In the genomic region with DNA sequence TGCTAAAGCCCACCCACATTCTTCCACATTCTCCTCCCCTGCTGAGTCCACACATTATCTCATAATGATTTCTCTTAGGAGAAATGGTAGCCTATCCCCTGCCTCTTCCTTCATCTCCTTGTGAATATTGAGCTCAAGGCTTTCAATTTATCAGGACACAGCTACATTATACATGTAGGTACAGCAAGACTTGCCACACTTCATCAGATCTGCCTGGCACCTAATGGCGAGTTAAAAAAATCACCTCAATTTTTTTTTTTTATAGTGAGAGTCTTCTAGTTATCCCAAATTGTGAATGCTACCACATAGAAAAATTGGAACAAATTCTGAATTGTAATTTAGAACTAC, we compare ENCODE assay signal across 20 mouse cellular contexts. TPM values are rescaled to one million over a fixed set of nuclear protein-coding genes. Genes with fewer than 3 reads are reported as not detected.
DNase-seq lines count a peak whose midpoint lies in the region; ATAC-seq and TF ChIP-seq lines count a peak whose summit lies in the region.
"Had no signal": no experiment of that assay in that cellular context is flagged by ENCODE, and none has a peak within 500 bp of the region (broad histone marks: within the 10 kb centered on the region; RNA-seq: fewer than 3 reads in every experiment).

No protein-coding gene starts in this region.

- H3K4me2 ChIP-seq in kidney, postnatal 0 days (ENCODE audit: low read length) = peak overlapping the region; percentile 27; the same call in 1 of the 2 replicates
- H3K4me2 ChIP-seq in forebrain, embryonic 15.5 days (replicated peaks) = 0 out of 2 replicates have a peak overlapping the region, but pooled peaks have one; percentile 11
- 0 out of 2 replicates have a peak overlapping the region, but pooled peaks have one; percentile 25 for H3K4me2 ChIP-seq in midbrain, embryonic 16.5 days (ENCODE audit: low read length)
- H3K4me2 ChIP-seq: stomach, embryonic 15.5 days had no signal

- no peak overlapping the region for H3K9ac ChIP-seq in kidney, postnatal 0 days (ENCODE audit: low read depth, low read length)
- no peak overlapping the region for H3K9ac ChIP-seq in forebrain, embryonic 15.5 days (replicated peaks)
- no peak overlapping the region for H3K9ac ChIP-seq in midbrain, embryonic 16.5 days (ENCODE audit: low read depth, low read length)
- H3K9ac ChIP-seq: heart, embryonic 13.5 days; stomach, embryonic 15.5 days had no signal

- no peak overlapping the region for H3K27ac ChIP-seq in kidney, postnatal 0 days
- H3K27ac ChIP-seq in cortical plate, adult 2 months (ENCODE audit: insufficient read depth, low read length) = peak overlapping the region; percentile 26; the same call in 1 of the 2 replicates
- peak overlapping the region; percentile 39; the same call in 1 of the 2 replicates for H3K27ac ChIP-seq in forebrain, embryonic 15.5 days (replicated peaks)
- H3K27ac ChIP-seq in midbrain, embryonic 16.5 days (ENCODE audit: low read length) = peak overlapping the region; percentile 67
- H3K27ac ChIP-seq: embryonic facial prominence, embryonic 13.5 days; heart, embryonic 13.5 days; stomach, embryonic 15.5 days had no signal

- TF ChIP-seq POLR2A in cortical plate, adult 2 months (IDR thresholded peaks at IDR 0.05; ENCODE audit: extremely low read depth, insufficient read depth, low read length) = no peak

- no peak for DNase-seq in kidney, postnatal 0 days (ENCODE audit: low spot score)
- DNase-seq in kidney, postnatal 36 days = no peak
- no peak for DNase-seq in spleen, adult 18-20 months
- DNase-seq in lung, postnatal 4 days = no peak
- DNase-seq: adrenal gland, postnatal 25 days; cerebellum, adult 2 months; heart, postnatal 4 days; kidney, postnatal 25 days; liver; lung, adult 18-20 months had no signal

- no peaks in the 10 kb centered on the region for H3K27me3 ChIP-seq in kidney, postnatal 0 days (ENCODE audit: insufficient read depth, low read length)
- no peaks in the 10 kb centered on the region for H3K27me3 ChIP-seq in forebrain, embryonic 15.5 days
- H3K27me3 ChIP-seq in midbrain, embryonic 16.5 days (ENCODE audit: control insufficient read depth, insufficient read depth, low read depth, low read length) = no peaks in the 10 kb centered on the region
- H3K27me3 ChIP-seq: embryonic facial prominence, embryonic 13.5 days; heart, embryonic 13.5 days; Patski; stomach, embryonic 15.5 days had no signal

- H3K4me3 ChIP-seq in kidney, postnatal 0 days (replicated peaks; ENCODE audit: low read depth, low read length) = no peak overlapping the region
- H3K4me3 ChIP-seq in cortical plate, adult 2 months (ENCODE audit: insufficient read depth, low read length) = no peak overlapping the region
- H3K4me3 ChIP-seq in forebrain, embryonic 15.5 days = no peak overlapping the region
- H3K4me3 ChIP-seq in midbrain, embryonic 16.5 days (ENCODE audit: low read depth, low read length) = no peak overlapping the region
- H3K4me3 ChIP-seq: embryonic facial prominence, embryonic 13.5 days; heart, embryonic 13.5 days; stomach, embryonic 15.5 days had no signal

- H3K36me3 ChIP-seq in kidney, postnatal 0 days (ENCODE audit: insufficient read depth, low read length) = no peaks in the 10 kb centered on the region
- H3K36me3 ChIP-seq in forebrain, embryonic 15.5 days = no peaks in the 10 kb centered on the region
- no peaks in the 10 kb centered on the region for H3K36me3 ChIP-seq in midbrain, embryonic 16.5 days (ENCODE audit: control insufficient read depth, insufficient read depth, low read length)
- H3K36me3 ChIP-seq: embryonic facial prominence, embryonic 13.5 days; heart, embryonic 13.5 days; stomach, embryonic 15.5 days had no signal

- no peaks in the 10 kb centered on the region for H3K9me3 ChIP-seq in kidney, postnatal 0 days (replicated peaks; ENCODE audit: low read length)
- no peaks in the 10 kb centered on the region for H3K9me3 ChIP-seq in forebrain, embryonic 15.5 days
- no peaks in the 10 kb centered on the region for H3K9me3 ChIP-seq in midbrain, embryonic 16.5 days (replicated peaks; ENCODE audit: control insufficient read depth, low read length, poor library complexity, severe bottlenecking)
- H3K9me3 ChIP-seq: embryonic facial prominence, embryonic 13.5 days; heart, embryonic 13.5 days; stomach, embryonic 15.5 days had no signal

- TF ChIP-seq CTCF in kidney, postnatal 0 days (IDR thresholded peaks at IDR 0.05; ENCODE audit: low read depth) = no peak
- no peak for TF ChIP-seq CTCF in cortical plate, adult 2 months (IDR thresholded peaks at IDR 0.05; ENCODE audit: extremely low read depth, insufficient read depth, low read length)

- H3K4me1 ChIP-seq in kidney, postnatal 0 days (replicated peaks; ENCODE audit: insufficient read depth, low read length) = no peaks in the 10 kb centered on the region
- peaks cover 2% of the 10 kb centered on the region for H3K4me1 ChIP-seq in cortical plate, adult 2 months (ENCODE audit: control insufficient read depth, insufficient read depth, low read length)
- H3K4me1 ChIP-seq in forebrain, embryonic 15.5 days = no peaks in the 10 kb centered on the region
- no peaks in the 10 kb centered on the region for H3K4me1 ChIP-seq in midbrain, embryonic 16.5 days (ENCODE audit: control insufficient read depth, insufficient read depth, low read length)
- H3K4me1 ChIP-seq: embryonic facial prominence, embryonic 13.5 days; heart, embryonic 13.5 days; stomach, embryonic 15.5 days had no signal

- no peak for ATAC-seq in kidney, postnatal 0 days (replicated peaks; ENCODE audit: low FRiP score, low read depth)
- ATAC-seq in forebrain, embryonic 15.5 days (replicated peaks) = 0 out of 2 replicates have a peak, but pooled peaks have one; percentile 43
- ATAC-seq in midbrain, embryonic 16.5 days = no peak; the same call in 1 of the 2 replicates
- ATAC-seq: activated CD4-positive, CD25-positive, alpha-beta regulatory T cell, adult 4 months; intestine, postnatal 0 days; Patski had no signal

- 68% methylated on average over 1 of the region's 1 CpGs for WGBS in kidney, postnatal 0 days
- WGBS in forebrain, embryonic 15.5 days = 81% methylated on average over 1 of the region's 1 CpGs
- 69% methylated on average over 1 of the region's 1 CpGs for WGBS in midbrain, embryonic 16.5 days

RNA-seq across cellular contexts. Expression of a gene that starts 26.1 kb away (rescaled TPM):
- polyA plus RNA-seq in kidney, postnatal 0 days (2015; fragmentation: Nextera tagmentation; extraction: Ambion mirVana) = 0.08 and 0.13 TPM in 2 replicates
- 0.17 and 0.26 TPM in 2 replicates for polyA plus RNA-seq in cortical plate, adult 2 months (2012; rRNA removed)
- polyA plus RNA-seq in forebrain, embryonic 15.5 days (2015; fragmentation: Nextera tagmentation; extraction: Ambion mirVana) = 0.26 and 0.51 TPM in 2 replicates
- 0.20 and 0.37 TPM in 2 replicates for polyA plus RNA-seq in midbrain, embryonic 16.5 days (2015; fragmentation: Nextera tagmentation; extraction: Ambion mirVana)
- polyA plus RNA-seq: heart, embryonic 13.5 days; neural tube, embryonic 11.5 days had no signal

RNA-seq across cellular contexts. Expression of a gene that starts 40.5 kb away (rescaled TPM):
- polyA plus RNA-seq in kidney, postnatal 0 days (2015; fragmentation: Nextera tagmentation; extraction: Ambion mirVana) = 153 and 180 TPM in 2 replicates
- 186 and 222 TPM in 2 replicates for polyA plus RNA-seq in cortical plate, adult 2 months (2012; rRNA removed)
- 367 and 395 TPM in 2 replicates for polyA plus RNA-seq in forebrain, embryonic 15.5 days (2015; fragmentation: Nextera tagmentation; extraction: Ambion mirVana)
- polyA plus RNA-seq in midbrain, embryonic 16.5 days (2015; fragmentation: Nextera tagmentation; extraction: Ambion mirVana) = 635 and 644 TPM in 2 replicates
